Mouse (Mus musculus) CH12.LX (cell line): ENCODE data around the gene Pak1ip1. TPM values are rescaled to one million over a fixed set of nuclear protein-coding genes. Genes with fewer than 3 reads are reported as not detected.
"Not testable (repeated sequence)": the region's sequence is repeated elsewhere in the genome, so short reads cannot be mapped to it uniquely, and the experiment has no call there.

Source experiments
- DNase-seq: peaks from one replicate; pipeline ENCODE4 v3.0.0-alpha.2; 2013; ENCODE audit errors: extremely low read depth
- H3K27ac ChIP-seq: 2 replicates; pipeline ENCODE4 v1.5.1; 2012; ENCODE audit warnings: low read depth, mild to moderate bottlenecking, control low read depth, moderate library complexity; ENCODE audit not compliant: insufficient read depth
- H3K27me3 ChIP-seq: replicated peaks from 2 replicates; pipeline ENCODE3; 2012; ENCODE audit warnings: inconsistent platforms
- H3K36me3 ChIP-seq, 2 experiments: replicated peaks in 1 of 2; 2 replicates each; pipeline versions ENCODE3 to v1.6.1; 2012; ENCODE audit warnings: inconsistent platforms in 1 of 2, low read length in 1 of 2, mild to moderate bottlenecking in 1 of 2, mixed read lengths in 1 of 2, moderate library complexity in 1 of 2; ENCODE audit not compliant: control insufficient read depth in 1 of 2, insufficient read depth in 1 of 2
- H3K4me1 ChIP-seq, 2 experiments: 2 replicates each; pipeline ENCODE4 v1.6.1; 2012; ENCODE audit warnings: inconsistent platforms in 1 of 2, moderate library complexity in 1 of 2; ENCODE audit not compliant: insufficient read depth in 2 of 2, control insufficient read depth in 1 of 2
- H3K4me2 ChIP-seq: 2 replicates; pipeline ENCODE4 v1.6.1; 2012; ENCODE audit warnings: low read depth, mild to moderate bottlenecking, control low read depth; ENCODE audit not compliant: poor library complexity, insufficient read depth, severe bottlenecking
- H3K4me3 ChIP-seq, 3 experiments: fragments of 150-350 bp in 1 of 3; sonication (generic) in 1 of 3; replicated peaks in 1 of 3; 2 replicates each; pipeline versions ENCODE3 to v1.5.1; 2011 to 2012; ENCODE audit warnings: low read depth in 2 of 3, low read length in 2 of 3, mild to moderate bottlenecking in 2 of 3, moderate library complexity in 2 of 3, control low read depth in 1 of 3, improper control_type of control experiment in 1 of 3, inconsistent platforms in 1 of 3, mixed read lengths in 1 of 3; ENCODE audit not compliant: poor library complexity in 1 of 3
- H3K79me2 ChIP-seq: replicated peaks from 2 replicates; pipeline ENCODE4 v1.6.1; 2012; ENCODE audit warnings: mild to moderate bottlenecking, moderate library complexity; ENCODE audit not compliant: control insufficient read depth, poor library complexity, insufficient read depth, severe bottlenecking; ENCODE audit errors: extremely low read depth
- H3K9ac ChIP-seq: 2 replicates; pipeline ENCODE4 v1.6.1; 2012; ENCODE audit warnings: low read depth, mild to moderate bottlenecking, control low read depth, moderate library complexity; ENCODE audit not compliant: insufficient read depth
- H3K9me3 ChIP-seq: replicated peaks from 2 replicates; pipeline ENCODE3; 2012; ENCODE audit warnings: low read length, inconsistent platforms, mixed read lengths
- CTCF ChIP-seq, 2 experiments: IDR thresholded peaks in 1 of 2; conservative IDR thresholded peaks in 1 of 2; 2 replicates each; pipeline ENCODE4 v1.5.1; 2011 to 2012; ENCODE audit warnings: low read depth in 2 of 2, low read length in 2 of 2, improper control_type of control experiment in 1 of 2, inconsistent platforms in 1 of 2, mild to moderate bottlenecking in 1 of 2, moderate library complexity in 1 of 2
- ELF1 ChIP-seq: IDR thresholded peaks from 2 replicates; pipeline ENCODE4 v1.6.1; 2014; ENCODE audit warnings: low read depth, mild to moderate bottlenecking, inconsistent platforms, low read length, improper control_type of control experiment
- ETS1 ChIP-seq: conservative IDR thresholded peaks from 2 replicates; pipeline ENCODE4 v1.6.1; 2012; ENCODE audit warnings: low read depth, mild to moderate bottlenecking, inconsistent platforms, low read length, improper control_type of control experiment, moderate library complexity
- GABPA ChIP-seq: IDR thresholded peaks from 2 replicates; pipeline ENCODE4 v1.6.1; 2012; ENCODE audit warnings: low read depth, low read length, improper control_type of control experiment, inconsistent platforms; ENCODE audit not compliant: insufficient replicate concordance
- HCFC1 ChIP-seq: IDR thresholded peaks from 2 replicates; pipeline ENCODE4 v1.6.1; 2012; ENCODE audit warnings: low read depth, mild to moderate bottlenecking, inconsistent platforms, low read length, improper control_type of control experiment
- MAX ChIP-seq: IDR thresholded peaks from 2 replicates; pipeline ENCODE4 v1.6.1; 2011; ENCODE audit warnings: low read length, improper control_type of control experiment
- NRF1 ChIP-seq: IDR thresholded peaks from 2 replicates; pipeline ENCODE4 v1.6.1; 2014; ENCODE audit warnings: low read depth, mild to moderate bottlenecking, inconsistent platforms, low read length, improper control_type of control experiment, moderate library complexity
- POLR2AphosphoS2 ChIP-seq: IDR thresholded peaks from 2 replicates; pipeline ENCODE4 v1.6.1; 2011; ENCODE audit warnings: low read depth, low read length, improper control_type of control experiment
- RAD21 ChIP-seq: IDR thresholded peaks from 2 replicates; pipeline ENCODE4 v1.6.1; 2011; ENCODE audit warnings: low read depth, mild to moderate bottlenecking, low read length, improper control_type of control experiment, moderate library complexity
- SMC3 ChIP-seq: IDR thresholded peaks from 2 replicates; pipeline ENCODE4 v1.6.1; 2011; ENCODE audit warnings: low read depth, low read length, improper control_type of control experiment
- USF2 ChIP-seq: conservative IDR thresholded peaks from 2 replicates; pipeline ENCODE4 v1.6.1; 2011; ENCODE audit warnings: low read depth, low read length, improper control_type of control experiment
- ZKSCAN1 ChIP-seq: IDR thresholded peaks from 2 replicates; pipeline ENCODE4 v1.6.1; 2012; ENCODE audit warnings: low read depth, inconsistent platforms, low read length, improper control_type of control experiment, borderline replicate concordance
- ZMIZ1 ChIP-seq: IDR thresholded peaks from 2 replicates; pipeline ENCODE4 v1.6.1; 2012; ENCODE audit warnings: low read depth, mild to moderate bottlenecking, inconsistent platforms, low read length, improper control_type of control experiment
- ZNF384 ChIP-seq: IDR thresholded peaks from 2 replicates; pipeline ENCODE4 v1.6.1; 2012; ENCODE audit warnings: low read depth, low read length, improper control_type of control experiment, inconsistent platforms
- dilution Hi-C: fragments of 300-500 bp; cut with MboI; formaldehyde crosslinking; loops from 2 replicates; pipeline ENCODE4 v1.14.3; 2020; ENCODE audit warnings: low sequenced_read_pairs; ENCODE audit not compliant: extremely low pct_unique_long_range_greater_than_20kb, extremely low pct_ligation_motif_present
- in situ Hi-C: fragments of 300-500 bp; cut with MboI; formaldehyde crosslinking; loops from 3 replicates; pipeline ENCODE4 v1.14.3; 2019; ENCODE audit warnings: low sequenced_read_pairs, low pct_ligation_motif_present, low pct_unique_long_range_greater_than_20kb, mixed read lengths
- polyA plus RNA-seq: library from polyadenylated mRNA; unstranded; fragments of >175 nt; gene quantifications from 2 replicates; pipeline ENCODE4 v1.2.1, GENCODE M21; 2012; ENCODE audit warnings: low read depth; ENCODE audit not compliant: insufficient read length
- total RNA-seq, 2 experiments: library from RNA; depleted of rRNA; stranded (reverse); fragments of 300-350 nt in 1 of 2; fragments of >200 nt in 1 of 2; gene quantifications; 2 replicates each; pipeline ENCODE4 v1.2.3; 2012 to 2014

Gene Pak1ip1
- total and polyA plus RNA-seq, 3 experiments, result 54.8 to 81.9 (median 66.1) TPM

DNA sequence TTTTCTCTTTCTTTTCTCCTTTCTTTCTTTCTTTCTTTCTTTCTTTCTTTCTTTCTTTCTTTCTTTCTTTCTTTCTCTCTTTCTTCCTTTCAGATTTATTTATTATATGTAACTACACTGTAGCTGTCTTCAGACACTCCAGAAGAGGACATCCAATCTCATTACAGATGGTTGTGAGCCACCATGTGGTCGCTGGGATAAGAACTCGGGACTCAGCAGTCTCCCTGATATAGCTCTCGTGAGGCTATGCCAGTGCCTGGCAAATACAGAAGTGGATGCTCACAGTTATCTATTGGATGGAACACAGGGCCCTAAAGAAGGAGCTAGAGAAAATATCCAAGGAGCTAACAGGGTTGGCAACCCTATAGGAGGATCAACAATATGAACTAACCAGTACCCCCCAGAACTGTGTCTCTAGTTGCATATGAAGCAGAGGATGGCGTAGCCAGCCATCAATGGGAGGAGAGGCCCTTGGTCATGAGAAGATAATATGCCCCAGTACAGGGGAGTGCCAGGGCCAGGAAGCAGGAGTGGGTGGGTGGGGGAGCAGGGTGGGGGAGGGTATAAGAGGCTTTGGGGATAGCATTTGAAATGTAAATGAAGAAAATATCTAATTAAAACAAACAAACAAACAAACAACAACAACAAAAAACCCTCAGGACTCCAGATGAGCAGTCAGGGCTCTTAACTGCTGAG is 13.1 kb upstream of the Pak1ip1 start:
- H3K36me3 ChIP-seq, H3K4me2 ChIP-seq, H3K4me1 ChIP-seq, H3K4me3 ChIP-seq, H3K9me3 ChIP-seq, H3K9ac ChIP-seq, H3K27ac ChIP-seq, dilution Hi-C loops, DNase-seq, in situ Hi-C loops, H3K79me2 ChIP-seq, H3K27me3 ChIP-seq: not testable (repeated sequence)
- TF ChIP-seq CTCF (conservative IDR thresholded peaks at IDR 0.05 in 1 of 2, IDR thresholded peaks at IDR 0.05 in 1 of 2; ENCODE audit: low read depth in 2 of 2, low read length in 2 of 2), result peak in 1 of 2 experiments; percentile 17; a peak in 1 of 4 replicates

DNA sequence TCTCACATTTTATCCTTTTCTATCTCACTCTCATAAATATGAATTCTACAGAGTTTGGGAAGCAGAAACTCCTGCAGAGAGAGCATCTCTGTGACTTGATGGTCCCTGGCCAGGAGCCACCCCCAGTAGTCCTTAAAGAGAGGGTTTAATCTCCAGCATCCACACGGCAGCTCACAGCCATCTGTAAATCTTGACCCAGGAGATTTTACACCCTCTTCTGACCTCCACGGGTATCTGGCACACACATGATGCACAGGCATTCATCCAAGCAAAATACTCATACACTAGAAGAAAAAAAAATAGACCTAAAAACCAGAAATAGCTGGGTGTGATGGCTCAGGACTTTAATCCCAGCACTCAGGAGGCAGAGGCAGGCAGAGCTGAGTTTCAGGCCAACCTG is 12.4 kb upstream of the Pak1ip1 start:
- Histone ChIP-seq H3K4me3 (no peak overlapping the region), H3K4me1 (no peaks in the 10 kb centered on the region), H3K9me3 (no peaks in the 10 kb centered on the region), H3K36me3 (no peaks in the 10 kb centered on the region), H3K27me3 (no peaks in the 10 kb centered on the region), H3K9ac (no peak overlapping the region), H3K27ac (no peak overlapping the region), H3K79me2 (no peaks in the 10 kb centered on the region), H3K4me2 (no peak overlapping the region)
- in situ Hi-C loops, result no loop called here
- DNase-seq, result no peak
- TF ChIP-seq USF2 (no peak), ZMIZ1 (no peak), HCFC1 (no peak), GABPA (no peak), ZNF384 (no peak), NRF1 (no peak), POLR2AphosphoS2 (no peak), MAX (no peak), RAD21 (no peak), ZKSCAN1 (no peak), ETS1 (no peak), ELF1 (no peak), SMC3 (no peak)
- dilution Hi-C loops, result no loop called here
